Mouse (Mus musculus) intestine, embryonic 15.5 days (tissue): ENCODE results near the gene Slc28a3. TPM values are rescaled to one million over a fixed set of nuclear protein-coding genes. Genes with fewer than 3 reads are reported as not detected.

ENCODE experiments used
- ATAC-seq: fragments of 200-750 bp; cut with Nextera tagmentation; 2 replicates; pipeline ENCODE4 v1.8.0; 2017; ENCODE audit warnings: moderate TSS enrichment, moderate library complexity
- H3K27ac ChIP-seq: fragments of 300-500 bp; sonication (generic); 2 replicates; pipeline ENCODE4 v1.5.1; 2015; ENCODE audit warnings: mild to moderate bottlenecking, inconsistent platforms
- H3K27me3 ChIP-seq: fragments of 300-500 bp; sonication (generic); replicated peaks from 2 replicates; pipeline ENCODE4 v1.6.1; 2015; ENCODE audit warnings: inconsistent platforms
- H3K36me3 ChIP-seq: fragments of 300-500 bp; sonication (generic); 2 replicates; pipeline ENCODE4 v1.6.1; 2015; ENCODE audit warnings: inconsistent platforms
- H3K4me1 ChIP-seq: fragments of 300-500 bp; sonication (generic); replicated peaks from 2 replicates; pipeline ENCODE4 v1.6.1; 2015; ENCODE audit warnings: inconsistent platforms
- H3K4me2 ChIP-seq: fragments of 300-500 bp; sonication (generic); replicated peaks from 2 replicates; pipeline ENCODE4 v1.6.1; 2015; ENCODE audit warnings: mild to moderate bottlenecking, inconsistent platforms
- H3K4me3 ChIP-seq: fragments of 300-500 bp; sonication (generic); replicated peaks from 2 replicates; pipeline ENCODE4 v1.5.1; 2015; ENCODE audit warnings: inconsistent platforms
- H3K9ac ChIP-seq: fragments of 300-500 bp; sonication (generic); 2 replicates; pipeline ENCODE4 v1.6.1; 2015; ENCODE audit warnings: inconsistent platforms
- H3K9me3 ChIP-seq: fragments of 300-500 bp; sonication (generic); 2 replicates; pipeline ENCODE4 v1.6.1; 2016; ENCODE audit warnings: inconsistent platforms
- WGBS: fragments of 180-500 bp; shearing (Covaris S2); methylation state at CpG from one replicate; pipeline ENCODE4 v1.1.7; 2015; 5-methylcytosine and 5-hydroxymethylcytosine counted together
- polyA plus RNA-seq: library from polyadenylated mRNA; unstranded; fragments of >200 nt; fragmentation: Nextera tagmentation; extraction: Ambion mirVana; gene quantifications from 2 replicates; pipeline ENCODE4 v1.2.1, GENCODE M21; 2015

Slc28a3 gene
- polyA plus RNA-seq, 1 experiment from 2014 or later: 0.65 TPM

DNA sequence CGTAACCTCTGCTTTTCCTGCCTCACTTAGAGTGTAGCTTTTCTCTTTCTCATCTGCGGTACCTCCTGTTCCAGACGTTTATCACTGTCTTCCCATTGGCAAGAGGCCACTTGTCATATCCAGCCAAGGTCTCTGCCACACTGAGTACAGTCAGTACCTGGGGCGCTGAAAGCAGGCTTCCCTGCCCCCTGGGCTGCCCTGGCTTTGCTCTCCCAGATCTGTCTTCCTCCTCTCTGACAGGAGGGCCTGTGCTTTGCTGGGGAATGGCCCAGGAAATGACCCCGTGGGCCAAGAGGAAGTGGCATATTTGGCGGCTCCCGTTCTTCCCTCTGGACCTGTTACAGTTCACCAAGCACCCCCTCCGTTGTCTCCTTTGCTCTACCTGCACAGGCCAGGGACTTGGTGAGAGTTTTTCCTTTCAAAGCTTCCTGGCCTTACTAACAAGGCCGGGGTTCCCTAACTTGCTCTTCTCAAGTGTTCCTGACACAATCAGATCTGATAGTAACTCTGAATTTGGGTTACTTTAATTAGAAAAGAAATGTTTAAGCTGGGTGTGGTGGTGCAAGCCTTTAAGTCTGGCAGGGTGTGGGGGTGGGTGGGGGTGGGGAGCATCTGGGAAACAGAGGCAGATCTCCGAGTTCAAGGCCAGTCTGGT lies 9.3 kb downstream of the Slc28a3 start:
- 0 out of 2 replicates have a peak, but pooled peaks have one; percentile 39 for ATAC-seq
- peaks cover 4% of the 10 kb centered on the region; the same call in 1 of the 2 replicates for H3K4me1 ChIP-seq
- no peaks in the 10 kb centered on the region for H3K27me3 ChIP-seq
- no peak overlapping the region for H3K4me3 ChIP-seq
- no peak overlapping the region for H3K9ac ChIP-seq
- H3K9me3 ChIP-seq: no peaks in the 10 kb centered on the region
- H3K27ac ChIP-seq: no peak overlapping the region
- no peak overlapping the region for H3K4me2 ChIP-seq
- H3K36me3 ChIP-seq: no peaks in the 10 kb centered on the region
- WGBS: 41% methylated on average over 10 of the region's 10 CpGs

GRCm38 (mm10) chr13:58598578-58598977 lies 12.1 kb downstream of the Slc28a3 start:
- Histone ChIP-seq H3K9ac (no peak overlapping the region), H3K9me3 (no peaks in the 10 kb centered on the region), H3K4me3 (no peak overlapping the region), H3K36me3 (no peaks in the 10 kb centered on the region), H3K27ac (no peak overlapping the region), H3K27me3 (no peaks in the 10 kb centered on the region), H3K4me1 (peaks cover 4% of the 10 kb centered on the region; the same call in 1 of the 2 replicates), H3K4me2 (no peak overlapping the region)
- WGBS: 23% methylated on average over 4 of the region's 4 CpGs
- ATAC-seq: peak; percentile 75

DNA sequence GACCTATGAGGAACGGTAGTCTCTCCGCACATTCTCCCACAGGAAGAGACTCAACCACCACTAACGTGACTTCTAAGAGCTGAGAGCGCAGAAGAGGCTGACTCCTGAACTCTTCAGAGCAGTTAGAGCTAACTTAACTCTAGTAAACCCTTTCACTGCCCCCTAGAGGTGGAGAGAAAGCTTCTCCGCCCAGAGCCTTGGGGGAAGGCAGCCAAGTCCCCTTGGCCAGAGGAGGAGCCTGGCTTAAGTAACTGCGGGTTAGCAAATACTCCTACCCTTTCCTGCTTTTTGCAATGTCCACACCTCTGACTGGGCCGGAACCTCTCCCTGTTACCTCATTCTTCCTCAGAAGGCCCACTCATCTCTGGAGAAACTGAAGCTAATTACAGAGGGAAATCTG lies 17.5 kb downstream of the Slc28a3 start:
- Histone ChIP-seq H3K4me2 (no peak overlapping the region), H3K27me3 (no peaks in the 10 kb centered on the region), H3K27ac (no peak overlapping the region), H3K4me3 (no peak overlapping the region), H3K9ac (no peak overlapping the region), H3K9me3 (no peaks in the 10 kb centered on the region), H3K4me1 (no peaks in the 10 kb centered on the region), H3K36me3 (no peaks in the 10 kb centered on the region)
- WGBS: 29% methylated on average over 7 of the region's 7 CpGs
- peak; percentile 41; the same call in 1 of the 2 replicates for ATAC-seq

DNA sequence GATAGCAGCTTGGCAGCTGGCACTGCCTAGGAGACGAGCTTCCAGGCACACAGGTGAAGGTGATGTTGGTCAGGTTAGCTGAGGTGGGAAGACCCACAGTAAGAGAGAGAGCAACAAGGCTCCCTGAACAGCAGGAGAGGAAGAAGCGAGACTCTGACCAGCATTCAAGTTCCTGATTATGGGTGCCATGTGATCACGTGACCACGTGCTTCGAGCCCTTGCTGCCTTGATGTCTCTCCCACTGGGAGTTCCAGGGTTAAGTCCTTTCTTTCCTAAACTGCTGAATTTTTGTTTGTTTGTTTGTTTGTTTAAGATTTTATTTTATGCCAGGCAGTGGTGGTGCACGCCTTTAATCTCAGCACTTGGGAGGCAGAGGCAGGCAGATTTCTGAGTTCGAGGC lies 18.8 kb downstream of the Slc28a3 start:
- no peak for ATAC-seq
- 83% methylated on average over 7 of the region's 7 CpGs for WGBS
- H3K27me3 ChIP-seq: no peaks in the 10 kb centered on the region

GRCm38 (mm10) chr13:58590630-58591029 lies 20.0 kb downstream of the Slc28a3 start:
- H3K27me3 ChIP-seq: no peaks in the 10 kb centered on the region
- H3K4me3 ChIP-seq: no peak overlapping the region
- no peak overlapping the region for H3K9ac ChIP-seq
- no peaks in the 10 kb centered on the region for H3K4me1 ChIP-seq
- H3K4me2 ChIP-seq: no peak overlapping the region
- no peaks in the 10 kb centered on the region for H3K9me3 ChIP-seq
- no peak for ATAC-seq
- H3K36me3 ChIP-seq: no peaks in the 10 kb centered on the region
- 43% methylated on average over 6 of the region's 6 CpGs for WGBS
- H3K27ac ChIP-seq: no peak overlapping the region

More for the DNA sequence above, 18.8 kb downstream of the Slc28a3 start:
- Histone ChIP-seq H3K36me3 (no peaks in the 10 kb centered on the region), H3K4me1 (no peaks in the 10 kb centered on the region), H3K4me3 (no peak overlapping the region), H3K4me2 (no peak overlapping the region), H3K9ac (no peak overlapping the region), H3K9me3 (no peaks in the 10 kb centered on the region), H3K27ac (no peak overlapping the region)

DNA sequence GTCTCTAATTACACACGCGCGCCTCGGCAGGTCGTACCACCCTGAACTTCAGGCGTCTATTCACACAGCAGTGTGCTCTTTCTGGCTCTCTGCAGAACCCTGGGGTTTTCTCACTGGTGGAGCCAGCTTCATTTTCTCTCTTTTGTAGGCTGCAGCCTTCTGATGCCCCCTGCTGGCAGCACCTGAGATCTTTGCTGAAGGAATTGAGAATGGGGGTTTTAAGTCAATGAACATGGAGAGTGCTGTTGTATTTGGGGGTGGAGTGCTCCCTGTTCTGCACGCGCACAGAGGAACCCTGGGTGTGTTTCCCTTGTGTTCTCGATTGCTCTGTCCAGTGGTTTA lies 21.2 kb downstream of the Slc28a3 start:
- peak; percentile 61; the same call in 1 of the 2 replicates for ATAC-seq
- Histone ChIP-seq H3K27ac (no peak overlapping the region), H3K4me3 (no peak overlapping the region), H3K9me3 (no peaks in the 10 kb centered on the region), H3K27me3 (no peaks in the 10 kb centered on the region), H3K9ac (no peak overlapping the region), H3K36me3 (no peaks in the 10 kb centered on the region), H3K4me2 (peak overlapping the region; percentile 45), H3K4me1 (no peaks in the 10 kb centered on the region)
- 5% methylated on average over 9 of the region's 9 CpGs for WGBS

DNA sequence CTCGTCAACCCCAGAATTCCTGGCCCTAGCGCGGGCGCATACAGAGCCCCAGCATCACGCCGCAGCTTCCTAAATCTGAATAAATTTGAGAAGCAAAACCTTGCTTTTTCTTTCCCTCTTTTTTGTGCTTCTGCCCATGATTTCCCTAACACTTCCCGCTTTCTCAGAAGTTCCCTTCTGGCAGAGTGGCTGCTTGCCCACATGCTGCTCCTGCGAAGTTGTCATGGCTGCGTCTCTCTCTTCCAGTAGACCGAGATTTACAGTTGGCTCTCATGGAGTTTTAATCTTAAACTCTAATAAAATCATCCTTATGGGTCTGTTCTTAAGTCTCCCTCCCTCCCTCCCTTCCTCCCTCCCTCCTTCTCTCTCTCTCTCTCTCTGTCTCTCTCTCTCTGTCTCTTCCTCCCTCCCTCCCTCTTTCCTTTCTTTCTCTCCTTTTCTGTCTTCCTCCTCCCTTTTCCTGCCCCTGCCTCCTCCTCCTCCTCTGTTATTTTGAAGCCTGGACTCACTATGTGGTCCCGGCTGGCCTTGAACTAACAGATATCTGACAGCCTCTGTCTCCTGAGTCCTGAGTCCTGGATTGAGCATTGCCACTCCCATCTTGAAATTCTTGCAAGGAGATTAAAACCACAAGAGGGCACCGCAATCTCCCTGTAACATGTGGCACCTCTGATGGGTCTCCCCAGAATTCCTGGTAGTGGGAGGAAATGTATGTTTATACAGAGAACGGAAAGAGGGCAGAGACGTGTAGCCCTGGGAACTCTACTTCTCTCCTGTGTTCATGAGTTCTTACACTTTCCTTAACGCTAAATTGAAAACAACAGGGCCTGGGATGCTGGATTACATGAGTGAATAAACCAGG lies 21.8 kb downstream of the Slc28a3 start:
- H3K27ac ChIP-seq: no peak overlapping the region

DNA sequence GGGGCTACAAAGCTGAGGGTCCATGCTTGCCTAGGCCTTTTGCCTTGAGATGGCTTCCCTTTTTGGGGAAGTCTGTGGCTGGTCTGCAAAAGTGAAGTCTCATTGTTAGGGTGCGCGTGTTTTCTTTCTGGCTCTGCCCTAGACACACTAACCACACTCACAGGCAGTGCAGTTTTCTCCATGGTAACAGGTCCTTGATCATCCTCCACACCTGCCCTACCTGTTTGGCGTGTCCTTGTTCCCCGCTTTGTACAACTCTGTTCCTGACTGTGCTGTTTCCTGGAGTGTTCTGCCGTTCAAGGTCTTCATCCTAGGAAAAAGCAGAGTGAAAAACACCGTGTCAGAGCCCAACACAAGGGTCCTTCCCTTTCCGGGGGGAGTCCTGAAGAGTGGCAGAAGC lies 22.7 kb downstream of the Slc28a3 start:
- H3K9ac ChIP-seq: no peak overlapping the region
- peak; percentile 91 for ATAC-seq
- no peak overlapping the region for H3K4me2 ChIP-seq
- no peaks in the 10 kb centered on the region for H3K9me3 ChIP-seq
- H3K4me1 ChIP-seq: no peaks in the 10 kb centered on the region
- 59% methylated on average over 7 of the region's 7 CpGs for WGBS
- no peak overlapping the region for H3K4me3 ChIP-seq
- no peaks in the 10 kb centered on the region for H3K36me3 ChIP-seq
- H3K27ac ChIP-seq: no peak overlapping the region
- H3K27me3 ChIP-seq: no peaks in the 10 kb centered on the region

More for the DNA sequence above, 21.8 kb downstream of the Slc28a3 start:
- WGBS: 57% methylated on average over 15 of the region's 15 CpGs
- H3K4me1 ChIP-seq: no peaks in the 10 kb centered on the region
- H3K4me3 ChIP-seq: no peak overlapping the region
- H3K36me3 ChIP-seq: no peaks in the 10 kb centered on the region
- H3K4me2 ChIP-seq: peak overlapping the region; percentile 45
- no peaks in the 10 kb centered on the region for H3K9me3 ChIP-seq
- no peaks in the 10 kb centered on the region for H3K27me3 ChIP-seq
- no peak overlapping the region for H3K9ac ChIP-seq
- no peak; the same call in 1 of the 2 replicates for ATAC-seq

DNA sequence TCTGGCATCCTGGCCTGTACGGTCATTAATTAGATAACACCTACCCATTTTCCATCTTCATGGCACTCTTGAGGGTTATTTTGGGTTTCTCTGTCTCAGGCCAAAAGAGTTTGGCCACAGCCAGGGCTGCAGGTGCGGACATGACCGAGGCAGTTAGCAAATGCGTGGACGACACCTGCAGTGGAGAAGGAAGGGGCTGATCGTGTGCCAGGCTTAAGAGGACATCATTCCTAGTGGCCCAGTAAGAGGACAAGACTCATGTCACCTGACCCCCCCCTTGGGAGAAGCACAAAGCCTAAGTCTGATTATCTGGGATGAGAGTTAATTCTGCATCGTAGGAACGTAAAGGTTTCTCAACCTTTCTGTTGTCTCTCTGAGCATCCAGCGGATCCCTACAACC lies 44.5 kb downstream of the Slc28a3 start:
- Histone ChIP-seq H3K4me3 (no peak overlapping the region), H3K36me3 (no peaks in the 10 kb centered on the region), H3K4me2 (no peak overlapping the region), H3K9me3 (no peaks in the 10 kb centered on the region), H3K9ac (no peak overlapping the region), H3K4me1 (no peaks in the 10 kb centered on the region), H3K27ac (no peak overlapping the region), H3K27me3 (no peaks in the 10 kb centered on the region)
- no peak for ATAC-seq
- WGBS: 85% methylated on average over 9 of the region's 9 CpGs

GRCm38 (mm10) chr13:58560497-58561138 lies 50.1 kb downstream of the Slc28a3 start:
- Histone ChIP-seq H3K4me2 (no peak overlapping the region), H3K36me3 (no peaks in the 10 kb centered on the region), H3K27me3 (no peaks in the 10 kb centered on the region), H3K9me3 (no peaks in the 10 kb centered on the region), H3K27ac (no peak overlapping the region), H3K9ac (no peak overlapping the region), H3K4me3 (no peak overlapping the region), H3K4me1 (0 out of 2 replicates have a peak, but pooled peaks cover 3% of the 10 kb centered on the region)
- WGBS: 72% methylated on average over 15 of the region's 15 CpGs
- ATAC-seq: no peak

- Histone ChIP-seq H3K9me3 (no peaks in the 10 kb centered on the region), H3K4me3 (no peak overlapping the region), H3K4me1 (0 out of 2 replicates have a peak, but pooled peaks cover 3% of the 10 kb centered on the region), H3K27me3 (no peaks in the 10 kb centered on the region), H3K27ac (no peak overlapping the region), H3K4me2 (no peak overlapping the region), H3K9ac (no peak overlapping the region), H3K36me3 (no peaks in the 10 kb centered on the region)
- WGBS: 81% methylated on average over 12 of the region's 12 CpGs
- ATAC-seq: no peak
Observed at GRCm38 (mm10) chr13:58558216-58558615, 52.5 kb downstream of the Slc28a3 start.

GRCm38 (mm10) chr13:58556018-58556417 lies 54.7 kb downstream of the Slc28a3 start:
- H3K4me3 ChIP-seq: no peak overlapping the region
- H3K36me3 ChIP-seq: no peaks in the 10 kb centered on the region
- no peak overlapping the region for H3K4me2 ChIP-seq
- H3K27me3 ChIP-seq: no peaks in the 10 kb centered on the region
- 81% methylated on average over 1 of the region's 1 CpGs for WGBS
- H3K9me3 ChIP-seq: no peaks in the 10 kb centered on the region
- 0 out of 2 replicates have a peak, but pooled peaks cover 3% of the 10 kb centered on the region for H3K4me1 ChIP-seq
- no peak for ATAC-seq
- H3K9ac ChIP-seq: no peak overlapping the region
- H3K27ac ChIP-seq: no peak overlapping the region
